8 mouse cellular contexts compared by ENCODE assay signal in the genomic region with DNA sequence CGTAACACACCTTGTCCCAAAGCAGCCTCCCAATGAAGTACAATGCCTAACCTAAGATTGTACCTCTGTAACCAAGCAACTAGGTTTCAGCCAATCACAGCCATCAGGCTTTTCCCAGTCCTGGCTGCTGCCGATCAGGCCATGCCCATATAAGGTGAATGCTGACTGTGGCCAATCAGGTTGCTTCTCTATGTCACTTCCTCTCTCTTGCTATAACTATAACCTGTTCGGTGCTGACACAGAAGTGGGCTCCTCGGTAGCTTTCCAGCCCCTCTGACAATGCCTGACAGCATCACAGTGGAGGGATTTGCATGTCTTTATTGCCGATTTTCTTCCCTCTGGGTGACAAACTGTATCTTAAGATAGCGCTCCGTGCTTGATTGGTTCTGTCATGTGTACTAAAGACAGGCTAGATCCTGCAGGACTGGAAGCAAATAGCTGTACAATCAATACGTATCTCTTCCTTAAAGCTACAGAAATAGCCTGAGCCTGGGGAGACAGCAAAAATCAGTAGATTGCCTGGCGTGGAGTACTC.
DNase-seq lines count a peak whose midpoint lies in the region; ATAC-seq and TF ChIP-seq lines count a peak whose summit lies in the region.

No protein-coding gene starts in this region.

- H3K9ac ChIP-seq in ES-E14 (ENCODE audit: insufficient read depth, low read depth, low read length, poor library complexity, severe bottlenecking): peak overlapping the region; percentile 57; the same call in 1 of the 2 replicates
- no peak overlapping the region for H3K9ac ChIP-seq in intestine, embryonic 16.5 days (ENCODE audit: low read depth, low read length)
- H3K9ac ChIP-seq in neural tube, embryonic 12.5 days: no peak overlapping the region

- ATAC-seq in granulocyte monocyte progenitor cell, adult 5-6 weeks (replicated peaks; ENCODE audit: poor library complexity, severe bottlenecking): peak; percentile 63
- ATAC-seq in intestine, embryonic 16.5 days: peak; percentile 96
- peak; percentile 96 for ATAC-seq in neural tube, embryonic 12.5 days (ENCODE audit: low FRiP score, low read depth)
- ATAC-seq in monocyte, adult 5-6 weeks (replicated peaks; ENCODE audit: insufficient number of reproducible peaks, low FRiP score, low TSS enrichment, poor library complexity, severe bottlenecking): no peak

- in situ Hi-C loops in ES-E14 (cut with MboI; ENCODE audit: low sequenced_read_pairs in 2 of 2, unreplicated experiment in 2 of 2): no loop called here

- no peaks in the 10 kb centered on the region for H3K9me3 ChIP-seq in ES-E14 (ENCODE audit: control insufficient read depth, insufficient read depth, low read depth, low read length)
- H3K9me3 ChIP-seq in intestine, embryonic 16.5 days (ENCODE audit: control insufficient read depth, low read length): no peaks in the 10 kb centered on the region
- H3K9me3 ChIP-seq in neural tube, embryonic 12.5 days: no peaks in the 10 kb centered on the region

- peak; percentile 66 for DNase-seq in ES-E14 (ENCODE audit: low read depth, low spot score)
- DNase-seq in cerebellum, postnatal 14 days: peak; percentile 78 to 79
- DNase-seq in left cerebral cortex, postnatal 10 days (ENCODE audit: extremely low spot score in 1 of 2, low spot score in 2 of 2): peak; percentile 68 to 89
- no peak for DNase-seq in natural killer cell, adult 2 months (ENCODE audit: low spot score in 2 of 2)

- H3K4me1 ChIP-seq in ES-E14 (ENCODE audit: control insufficient read depth in 2 of 2, insufficient read depth in 2 of 2, low read length in 2 of 2, poor library complexity in 1 of 2): peaks cover 6 to 11% of the 10 kb centered on the region in 2 experiments; a peak in 3 of 4 replicates
- 0 out of 2 replicates have a peak, but pooled peaks cover 3% of the 10 kb centered on the region for H3K4me1 ChIP-seq in intestine, embryonic 16.5 days (ENCODE audit: control insufficient read depth, insufficient read depth, low read length)
- peaks cover 5% of the 10 kb centered on the region for H3K4me1 ChIP-seq in neural tube, embryonic 12.5 days

- peak overlapping the region; percentile 24; the same call in 1 of the 2 replicates for H3K4me2 ChIP-seq in intestine, embryonic 16.5 days (ENCODE audit: low read depth, low read length)
- peak overlapping the region; percentile 32 for H3K4me2 ChIP-seq in neural tube, embryonic 12.5 days (replicated peaks)

- intact Hi-C loops in left cerebral cortex, postnatal 10 days (cut with DNase I): no loop called here

- H3K36me3 ChIP-seq in ES-E14 (ENCODE audit: control insufficient read depth, insufficient read depth, low read length, poor library complexity, severe bottlenecking): no peaks in the 10 kb centered on the region
- H3K36me3 ChIP-seq in intestine, embryonic 16.5 days (ENCODE audit: control insufficient read depth, insufficient read depth, low read length): no peaks in the 10 kb centered on the region
- no peaks in the 10 kb centered on the region for H3K36me3 ChIP-seq in neural tube, embryonic 12.5 days

- H3K27me3 ChIP-seq in intestine, embryonic 16.5 days (replicated peaks; ENCODE audit: control insufficient read depth, insufficient read depth, low read length): no peaks in the 10 kb centered on the region
- H3K27me3 ChIP-seq in neural tube, embryonic 12.5 days (replicated peaks): no peaks in the 10 kb centered on the region

- H3K27ac ChIP-seq in ES-E14 (ENCODE audit: insufficient read depth, low read depth, low read length, poor library complexity, severe bottlenecking): peak overlapping the region; percentile 66
- peak overlapping the region; percentile 62 for H3K27ac ChIP-seq in intestine, embryonic 16.5 days (ENCODE audit: low read length)
- H3K27ac ChIP-seq in neural tube, embryonic 12.5 days: peak overlapping the region; percentile 27; the same call in 1 of the 2 replicates

- H3K4me3 ChIP-seq in ES-E14 (ENCODE audit: insufficient read depth in 1 of 2, low read depth in 1 of 2, low read length in 2 of 2, poor library complexity in 1 of 2, severe bottlenecking in 1 of 2): peak overlapping the region; percentile 59 to 75
- peak overlapping the region; percentile 22; the same call in 1 of the 2 replicates for H3K4me3 ChIP-seq in intestine, embryonic 16.5 days (ENCODE audit: low read length)
- H3K4me3 ChIP-seq in neural tube, embryonic 12.5 days: no peak overlapping the region

- 52% methylated on average over 9 of the region's 9 CpGs for WGBS in intestine, embryonic 16.5 days
- 64% methylated on average over 9 of the region's 9 CpGs for WGBS in neural tube, embryonic 12.5 days

TF ChIP-seq in ES-E14, 5 proteins besides CTCF, POLR2A, EP300 and RAD21:
- TF ChIP-seq HCFC1 (IDR thresholded peaks at IDR 0.05; ENCODE audit: borderline replicate concordance, insufficient read depth, low read length): no peak
- TF ChIP-seq ZNF384 (IDR thresholded peaks at IDR 0.05; ENCODE audit: low read depth, low read length): no peak
- peak; percentile 69 for TF ChIP-seq MAFK (IDR thresholded peaks at IDR 0.05; ENCODE audit: insufficient read depth, low read depth, low read length)

Comparison
In these comparisons a context has a peak if more than half of its experiments do, and no peak if none do; other contexts are left out.
1. DNase-seq: peak in ES-E14 (single experiment), cerebellum, postnatal 14 days (2 of 2) and left cerebral cortex, postnatal 10 days (2 of 2); none in natural killer cell, adult 2 months (0 of 2).
2. Peak in every context shown above with its lines, with median percentiles within 50 percentile points of each other: H3K27ac ChIP-seq.